Comparison of ENCODE assay signal across 10 mouse cellular contexts in genomic region chr9:110890026-110890783, GRCm38 (mm10). TPM values are rescaled to one million over a fixed set of nuclear protein-coding genes. Genes with fewer than 3 reads are reported as not detected.
A peak's percentile ranks its signal among the peaks of the same experiment; 100 is the strongest.
DNase-seq lines count a peak whose midpoint lies in the region; ATAC-seq and TF ChIP-seq lines count a peak whose summit lies in the region.
"Had no signal": no experiment of that assay in that cellular context is flagged by ENCODE, and none has a peak within 500 bp of the region (broad histone marks: within the 10 kb centered on the region; RNA-seq: fewer than 3 reads in every experiment).

No protein-coding gene starts in this region.

- 14% methylated on average over 21 of the region's 21 CpGs for WGBS in liver, embryonic 14.5 days (ENCODE audit: insufficient replicate concordance)

- H3K9me3 ChIP-seq in liver, embryonic 14.5 days (ENCODE audit: control insufficient read depth, low read length) = no peaks in the 10 kb centered on the region

- no peak overlapping the region for H3K9ac ChIP-seq in liver, embryonic 14.5 days (replicated peaks)

- ATAC-seq in liver, embryonic 14.5 days (ENCODE audit: insufficient read depth) = peak; percentile 42

- TF ChIP-seq CTCF in layer of hippocampus, adult 2 months (conservative IDR thresholded peaks at IDR 0.05) = peak; percentile 72
- TF ChIP-seq CTCF in liver, embryonic 14.5 days (IDR thresholded peaks at IDR 0.05; ENCODE audit: low read depth) = peak; percentile 71

- no peak overlapping the region for H3K27ac ChIP-seq in layer of hippocampus, adult 2 months
- H3K27ac ChIP-seq in liver, embryonic 14.5 days = no peak overlapping the region

- intact Hi-C loops in left cerebral cortex, postnatal 14 days (cut with DNase I) = no loop called here

- DNase-seq in layer of hippocampus, adult 2 months (ENCODE audit: low spot score in 2 of 2) = no peak
- no peak for DNase-seq in layer of hippocampus, adult 8-10 months (ENCODE audit: low spot score in 2 of 2)
- DNase-seq in R1 (ENCODE audit: low read depth, low spot score) = peak; percentile 52
- peak; percentile 67 for DNase-seq in kidney, adult 11 months
- no peak for DNase-seq in liver, embryonic 14.5 days (ENCODE audit: low read depth in 3 of 3, low spot score in 3 of 3)
- no peak for DNase-seq in retina, embryonic 14.5 days (ENCODE audit: low spot score)
- DNase-seq in left cerebral cortex, postnatal 14 days (ENCODE audit: low spot score in 2 of 2) = no peak
- DNase-seq in adrenal gland, adult (ENCODE audit: inconsistent age in 2 of 2, low spot score in 1 of 2) = no peak
- DNase-seq: cerebellum, postnatal 25 days had no signal

- H3K4me2 ChIP-seq in liver, embryonic 14.5 days (ENCODE audit: low read depth) = 0 out of 2 replicates have a peak overlapping the region, but pooled peaks have one; percentile 2

- TF ChIP-seq EP300 in liver, embryonic 14.5 days (IDR thresholded peaks at IDR 0.05; ENCODE audit: low read depth) = no peak

- no peak overlapping the region for H3K4me3 ChIP-seq in layer of hippocampus, adult 2 months
- no peak overlapping the region for H3K4me3 ChIP-seq in liver, embryonic 14.5 days (ENCODE audit: insufficient read depth in 1 of 2, low read depth in 2 of 2, low read length in 2 of 2)

- H3K4me1 ChIP-seq in liver, embryonic 14.5 days (replicated peaks; ENCODE audit: control insufficient read depth in 2 of 2, insufficient read depth in 2 of 2, low read length in 1 of 2) = peaks cover 0 to 3% of the 10 kb centered on the region in 2 experiments; a peak in 1 of 4 replicates

- H3K36me3 ChIP-seq in liver, embryonic 14.5 days (replicated peaks; ENCODE audit: control insufficient read depth, insufficient read depth, low read depth) = no peaks in the 10 kb centered on the region

- no peaks in the 10 kb centered on the region for H3K27me3 ChIP-seq in liver, embryonic 14.5 days (ENCODE audit: control insufficient read depth, insufficient read depth, low read length)

RNA-seq across cellular contexts. Expression of gene Tmie, which starts 10.3 kb away (rescaled TPM):
- total RNA-seq in layer of hippocampus, adult 2 months (2021) = 1 to 10 TPM; 1.9 to 2.0 TPM
- total RNA-seq in layer of hippocampus, adult 8-10 months (2022) = 1 to 10 TPM; 2.4 to 3.6 (median 2.8) TPM
- 0.62 and 0.97 TPM in 2 replicates for polyA plus RNA-seq in liver, embryonic 14.5 days (2012; rRNA removed)
- polyA plus RNA-seq in liver, embryonic 14.5 days (2014; fragmentation: Nextera tagmentation; extraction: Ambion mirVana) = 0.94 and 1.1 TPM in 2 replicates
- total RNA-seq in left cerebral cortex, postnatal 14 days (2021) = 1 to 10 TPM; 4.1 to 4.5 TPM

RNA-seq across cellular contexts. Expression of gene Als2cl, which starts 10.5 kb away (rescaled TPM):
- total RNA-seq in layer of hippocampus, adult 2 months (2021) = 10 to 100 TPM in 1 of 2 experiments, 1 to 10 TPM in 1; 9.1 to 14.6 TPM
- 10 to 100 TPM in 3 of 4 experiments, 1 to 10 TPM in 1; 8.0 to 14.7 (median 13.7) TPM for total RNA-seq in layer of hippocampus, adult 8-10 months (2022)
- polyA plus RNA-seq in liver, embryonic 14.5 days (2012; rRNA removed) = 2.9 and 3.3 TPM in 2 replicates
- polyA plus RNA-seq in liver, embryonic 14.5 days (2014; fragmentation: Nextera tagmentation; extraction: Ambion mirVana) = 1.1 and 1.3 TPM in 2 replicates
- 10 to 100 TPM in 1 of 2 experiments, 1 to 10 TPM in 1; 9.6 to 10.0 TPM for total RNA-seq in left cerebral cortex, postnatal 14 days (2021)

RNA-seq across cellular contexts. Expression of gene Fam240a, which starts 26.5 kb away (rescaled TPM):
- not detected for total RNA-seq in layer of hippocampus, adult 2 months (2021)
- not detected for total RNA-seq in layer of hippocampus, adult 8-10 months (2022)
- polyA plus RNA-seq in liver, embryonic 14.5 days (2012; rRNA removed) = not detected in 2 replicates
- polyA plus RNA-seq in liver, embryonic 14.5 days (2014; fragmentation: Nextera tagmentation; extraction: Ambion mirVana) = not detected in 2 replicates
- not detected for total RNA-seq in left cerebral cortex, postnatal 14 days (2021)

RNA-seq across cellular contexts. Expression of gene Prss50, which starts 32.4 kb away (rescaled TPM):
- under 1 TPM; 0.32 to 0.51 TPM for total RNA-seq in layer of hippocampus, adult 2 months (2021)
- total RNA-seq in layer of hippocampus, adult 8-10 months (2022) = 1 to 10 TPM in 2 of 4 experiments, under 1 TPM in 2; 0.60 to 2.1 (median 1.4) TPM
- 7.4 and 7.9 TPM in 2 replicates for polyA plus RNA-seq in liver, embryonic 14.5 days (2012; rRNA removed)
- 14.9 and 19.3 TPM in 2 replicates for polyA plus RNA-seq in liver, embryonic 14.5 days (2014; fragmentation: Nextera tagmentation; extraction: Ambion mirVana)
- not detected for total RNA-seq in left cerebral cortex, postnatal 14 days (2021)
- total RNA-seq: gastrocnemius, adult 18-20 months had no signal

RNA-seq across cellular contexts. Expression of gene Prss46, which starts 45.9 kb away (rescaled TPM):
- total RNA-seq in layer of hippocampus, adult 2 months (2021) = not detected
- not detected for total RNA-seq in layer of hippocampus, adult 8-10 months (2022)
- not detected in 2 replicates for polyA plus RNA-seq in liver, embryonic 14.5 days (2012; rRNA removed)
- not detected in 2 replicates for polyA plus RNA-seq in liver, embryonic 14.5 days (2014; fragmentation: Nextera tagmentation; extraction: Ambion mirVana)
- total RNA-seq in left cerebral cortex, postnatal 14 days (2021) = not detected
- total RNA-seq: gastrocnemius, adult 18-20 months had no signal

Comparison
In these comparisons a context has a peak if more than half of its experiments do, and no peak if none do; other contexts are left out.
1. DNase-seq: peak in R1 (single experiment) and kidney, adult 11 months (single experiment); none in layer of hippocampus, adult 2 months (0 of 2), layer of hippocampus, adult 8-10 months (0 of 2), liver, embryonic 14.5 days (0 of 3), retina, embryonic 14.5 days (single experiment), left cerebral cortex, postnatal 14 days (0 of 2) and adrenal gland, adult (0 of 2).